Mouse (Mus musculus): Measurements from ENCODE around the gene Spag6. TPM values are rescaled to one million over a fixed set of nuclear protein-coding genes. Genes with fewer than 3 reads are reported as not detected.
A peak's percentile ranks its signal among the peaks of the same experiment; 100 is the strongest.

Gene Spag6
- 2.5 and 3.3 TPM in 2 replicates for polyA plus RNA-seq (2012; rRNA removed)

DNA sequence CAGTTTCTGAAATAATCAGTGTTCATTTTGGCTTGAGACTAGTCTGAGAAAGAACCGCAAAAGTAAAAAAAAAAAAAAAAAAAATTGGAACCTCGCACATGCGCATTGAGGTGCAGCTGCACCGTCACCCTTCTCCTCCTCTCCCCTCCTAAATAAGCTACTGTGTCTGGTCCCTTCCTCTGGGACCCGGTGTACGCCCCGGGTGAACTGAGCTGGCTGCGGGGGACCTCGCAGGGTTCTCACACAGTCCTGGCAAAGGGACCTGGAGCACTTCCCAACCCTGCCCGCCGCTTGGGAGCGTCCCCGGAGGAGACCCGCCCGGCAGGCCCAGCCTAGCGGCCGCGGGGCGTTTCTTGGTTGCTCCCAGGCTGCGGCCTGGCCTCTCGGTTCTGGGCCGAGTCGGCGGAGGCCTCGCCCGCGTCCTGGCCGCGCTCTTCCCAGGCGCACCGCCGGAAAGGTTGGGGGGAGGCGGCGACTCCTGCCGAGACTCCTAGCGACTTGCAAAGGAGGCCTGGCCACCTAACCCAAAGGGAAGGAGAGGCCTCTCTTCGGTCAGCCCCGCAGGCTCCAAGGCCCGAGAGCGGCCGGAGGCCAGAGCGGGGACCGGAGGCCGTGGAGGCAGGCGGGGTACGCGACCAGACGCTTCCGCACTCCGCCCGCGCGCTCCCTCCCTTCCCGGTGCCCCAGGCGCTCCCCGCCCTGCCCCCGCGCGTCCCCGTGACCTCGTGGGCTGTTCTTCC is at the start of gene Spag6:
Spag6 (plus strand) TSS at position 162 of the 740 bp plus-strand sequence.
- under 1% methylated on average over 50 of the region's 61 CpGs for WGBS
- Histone ChIP-seq H3K4me1 (ENCODE audit: control insufficient read depth, insufficient read depth, low read length) (no peaks in the 10 kb centered on the region; the same call in 1 of the 2 replicates), H3K4me3 (replicated peaks; ENCODE audit: insufficient read depth, low read depth, low read length) (peak within 1 kb of the TSS; percentile 79), H3K27ac (ENCODE audit: insufficient read depth, low read length) (peak within 1 kb of the TSS; percentile 97), H3K27me3 (ENCODE audit: control insufficient read depth, insufficient read depth, low read length) (peaks cover 8% of the 10 kb centered on the region; the same call in 1 of the 2 replicates)
- peak; percentile 82 to 91 for DNase-seq
- TF ChIP-seq POLR2A (IDR thresholded peaks at IDR 0.05; ENCODE audit: borderline replicate concordance, insufficient read depth, low read length): peak; percentile 69; the same call in 1 of the 2 replicates
- no peak for TF ChIP-seq CTCF (IDR thresholded peaks at IDR 0.05; ENCODE audit: borderline replicate concordance, insufficient read depth, low read depth, low read length)

DNA sequence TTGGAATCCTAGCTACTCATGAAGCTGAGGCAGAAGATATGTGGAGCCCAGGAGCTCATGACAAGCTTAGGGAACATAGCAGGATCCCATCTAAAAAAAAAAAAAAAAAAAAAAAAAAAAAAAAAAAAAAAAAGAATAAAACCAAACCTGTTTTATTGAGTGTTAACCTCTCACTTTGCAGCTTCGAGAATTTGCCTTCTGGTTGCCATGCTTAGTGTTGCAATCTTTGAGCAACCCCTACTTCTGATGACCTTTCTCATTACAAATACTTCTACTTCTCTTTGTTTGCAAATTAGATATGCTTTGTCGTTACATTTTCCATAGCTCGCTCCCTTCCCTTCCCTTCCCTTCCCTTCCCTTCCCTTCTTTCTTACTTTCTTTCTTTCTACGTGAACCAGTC is 45.3 kb upstream of the Spag6 start:
- H3K27ac ChIP-seq (ENCODE audit: insufficient read depth, low read length): no peak overlapping the region
- H3K4me1 ChIP-seq (ENCODE audit: control insufficient read depth, insufficient read depth, low read length): no peaks in the 10 kb centered on the region
- WGBS: 81% methylated on average over 4 of the region's 4 CpGs
- no peak overlapping the region for H3K4me3 ChIP-seq (replicated peaks; ENCODE audit: insufficient read depth, low read depth, low read length)
- DNase-seq: no peak
- no peaks in the 10 kb centered on the region for H3K27me3 ChIP-seq (ENCODE audit: control insufficient read depth, insufficient read depth, low read length)
- TF ChIP-seq POLR2A (IDR thresholded peaks at IDR 0.05; ENCODE audit: borderline replicate concordance, insufficient read depth, low read length): no peak
- no peak for TF ChIP-seq CTCF (IDR thresholded peaks at IDR 0.05; ENCODE audit: borderline replicate concordance, insufficient read depth, low read depth, low read length)

DNA sequence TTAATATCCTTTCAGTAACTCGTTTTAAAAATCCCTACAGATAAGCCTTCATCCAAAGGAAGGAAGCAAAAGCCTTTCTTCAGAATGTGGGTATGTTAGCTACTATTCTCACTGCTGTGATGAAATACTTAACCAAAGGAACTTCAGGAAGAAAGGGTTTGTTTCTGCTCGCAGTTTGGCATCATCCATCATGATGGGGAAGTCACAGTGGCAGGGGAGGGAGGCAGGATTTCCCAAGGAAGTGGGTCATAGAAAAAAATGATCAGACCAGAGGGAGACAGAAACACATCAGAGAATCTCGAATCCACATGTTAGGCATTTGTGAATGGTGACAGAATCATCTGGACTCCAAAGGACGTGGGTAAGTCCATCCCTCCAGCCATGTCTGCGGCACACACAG is 39.0 kb upstream of the Spag6 start:
- no peak overlapping the region for H3K4me3 ChIP-seq (replicated peaks; ENCODE audit: insufficient read depth, low read depth, low read length)
- no peak overlapping the region for H3K27ac ChIP-seq (ENCODE audit: insufficient read depth, low read length)
- no peaks in the 10 kb centered on the region for H3K27me3 ChIP-seq (ENCODE audit: control insufficient read depth, insufficient read depth, low read length)
- no peak for DNase-seq
- WGBS: 68% methylated on average over 5 of the region's 5 CpGs
- TF ChIP-seq POLR2A (IDR thresholded peaks at IDR 0.05; ENCODE audit: borderline replicate concordance, insufficient read depth, low read length): no peak
- TF ChIP-seq CTCF (IDR thresholded peaks at IDR 0.05; ENCODE audit: borderline replicate concordance, insufficient read depth, low read depth, low read length): no peak
- H3K4me1 ChIP-seq (ENCODE audit: control insufficient read depth, insufficient read depth, low read length): no peaks in the 10 kb centered on the region

DNA sequence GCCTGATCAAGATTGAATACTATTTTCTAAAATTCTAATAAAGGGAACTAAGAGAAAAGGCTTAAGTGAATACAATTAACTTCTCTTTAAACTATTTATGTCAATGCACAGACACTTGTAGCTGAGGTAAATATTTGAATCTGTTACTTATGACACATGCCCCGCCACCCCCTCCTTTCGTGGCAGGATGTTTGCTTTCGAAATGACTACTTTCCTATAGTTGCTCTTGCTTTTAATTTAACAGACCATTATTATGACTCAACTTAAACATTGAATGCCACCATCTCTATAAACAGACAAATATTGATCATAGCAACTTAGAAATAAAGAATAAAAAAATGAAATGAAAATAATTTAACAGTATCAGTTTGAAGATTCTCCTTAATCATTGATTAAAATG is 29.8 kb upstream of the Spag6 start:
- Histone ChIP-seq H3K27me3 (ENCODE audit: control insufficient read depth, insufficient read depth, low read length) (no peaks in the 10 kb centered on the region), H3K27ac (ENCODE audit: insufficient read depth, low read length) (no peak overlapping the region), H3K4me1 (ENCODE audit: control insufficient read depth, insufficient read depth, low read length) (no peaks in the 10 kb centered on the region), H3K4me3 (replicated peaks; ENCODE audit: insufficient read depth, low read depth, low read length) (no peak overlapping the region)
- no peak for DNase-seq
- no peak for TF ChIP-seq CTCF (IDR thresholded peaks at IDR 0.05; ENCODE audit: borderline replicate concordance, insufficient read depth, low read depth, low read length)
- TF ChIP-seq POLR2A (IDR thresholded peaks at IDR 0.05; ENCODE audit: borderline replicate concordance, insufficient read depth, low read length): no peak
- WGBS: 96% methylated on average over 3 of the region's 3 CpGs

DNA sequence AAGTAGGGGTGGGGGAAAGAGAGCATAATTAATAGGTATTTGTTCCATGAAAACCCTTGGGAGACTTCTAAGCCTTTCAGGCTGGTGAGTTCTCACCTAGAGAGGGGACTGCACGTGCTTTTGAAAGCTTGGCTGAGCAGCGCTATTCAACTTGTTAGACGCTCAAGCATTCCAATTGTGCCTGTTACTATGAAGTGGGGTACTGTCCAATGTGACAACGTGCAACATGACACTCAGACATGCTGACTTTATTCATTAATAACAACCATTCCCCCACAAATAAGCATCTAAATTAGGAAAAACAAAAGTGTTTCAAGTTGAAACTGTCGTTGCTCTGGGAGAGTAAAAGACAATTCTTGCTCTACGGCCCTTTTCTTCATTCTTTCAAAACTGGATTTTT is 22.8 kb upstream of the Spag6 start:
- TF ChIP-seq POLR2A (IDR thresholded peaks at IDR 0.05; ENCODE audit: borderline replicate concordance, insufficient read depth, low read length): no peak
- no peak for TF ChIP-seq CTCF (IDR thresholded peaks at IDR 0.05; ENCODE audit: borderline replicate concordance, insufficient read depth, low read depth, low read length)
- no peak overlapping the region for H3K4me3 ChIP-seq (replicated peaks; ENCODE audit: insufficient read depth, low read depth, low read length)
- H3K4me1 ChIP-seq (ENCODE audit: control insufficient read depth, insufficient read depth, low read length): no peaks in the 10 kb centered on the region; the same call in 1 of the 2 replicates
- no peak for DNase-seq
- H3K27me3 ChIP-seq (ENCODE audit: control insufficient read depth, insufficient read depth, low read length): no peaks in the 10 kb centered on the region
- H3K27ac ChIP-seq (ENCODE audit: insufficient read depth, low read length): no peak overlapping the region
- WGBS: 85% methylated on average over 6 of the region's 6 CpGs

DNA sequence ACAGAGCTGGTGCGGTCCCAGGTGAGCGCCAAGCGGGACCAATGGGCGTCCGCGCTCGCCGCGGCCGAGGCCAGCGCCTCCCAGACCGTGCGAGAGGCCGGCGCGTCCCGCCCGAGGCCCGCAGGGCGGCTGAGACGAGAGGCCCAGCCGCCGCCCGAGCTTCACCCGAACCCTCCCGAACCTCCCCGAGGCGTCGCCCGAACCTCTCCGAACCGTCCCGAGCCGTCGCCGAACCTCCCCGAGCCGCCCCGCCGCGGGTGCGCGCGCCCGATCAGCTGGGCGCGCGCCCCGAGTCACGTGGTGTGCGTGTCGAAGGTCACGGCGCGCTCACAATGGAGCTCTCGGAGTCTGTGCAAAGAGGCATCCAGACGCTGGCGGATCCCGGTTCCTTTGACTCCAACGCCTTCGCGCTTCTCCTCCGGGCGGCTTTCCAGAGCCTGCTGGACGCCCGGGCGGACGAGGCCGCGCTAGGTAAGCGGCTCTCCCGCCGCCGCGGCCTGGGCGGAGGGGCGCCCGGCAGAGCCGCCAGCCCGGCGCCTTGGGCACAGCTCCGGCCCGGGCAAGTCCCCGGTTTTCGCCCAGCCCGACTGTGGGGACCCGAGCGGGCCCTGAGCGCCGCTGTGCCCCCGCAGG is 21.6 kb upstream of the Spag6 start, which contains the start of gene Commd3:
Commd3 (plus strand) TSS at position 252 of the 633 bp plus-strand sequence.
- Histone ChIP-seq H3K4me1 (ENCODE audit: control insufficient read depth, insufficient read depth, low read length) (no peaks in the 10 kb centered on the region; the same call in 1 of the 2 replicates), H3K4me3 (replicated peaks; ENCODE audit: insufficient read depth, low read depth, low read length) (peak within 1 kb of the TSS; percentile 90), H3K27ac (ENCODE audit: insufficient read depth, low read length) (peak within 1 kb of the TSS; percentile 97), H3K27me3 (ENCODE audit: control insufficient read depth, insufficient read depth, low read length) (no peaks in the 10 kb centered on the region)
- WGBS: under 1% methylated on average over 91 of the region's 91 CpGs
- peak; percentile 96 to 99 for DNase-seq
- peak; percentile 57; the same call in 1 of the 2 replicates for TF ChIP-seq POLR2A (IDR thresholded peaks at IDR 0.05; ENCODE audit: borderline replicate concordance, insufficient read depth, low read length)
- no peak for TF ChIP-seq CTCF (IDR thresholded peaks at IDR 0.05; ENCODE audit: borderline replicate concordance, insufficient read depth, low read depth, low read length)

DNA sequence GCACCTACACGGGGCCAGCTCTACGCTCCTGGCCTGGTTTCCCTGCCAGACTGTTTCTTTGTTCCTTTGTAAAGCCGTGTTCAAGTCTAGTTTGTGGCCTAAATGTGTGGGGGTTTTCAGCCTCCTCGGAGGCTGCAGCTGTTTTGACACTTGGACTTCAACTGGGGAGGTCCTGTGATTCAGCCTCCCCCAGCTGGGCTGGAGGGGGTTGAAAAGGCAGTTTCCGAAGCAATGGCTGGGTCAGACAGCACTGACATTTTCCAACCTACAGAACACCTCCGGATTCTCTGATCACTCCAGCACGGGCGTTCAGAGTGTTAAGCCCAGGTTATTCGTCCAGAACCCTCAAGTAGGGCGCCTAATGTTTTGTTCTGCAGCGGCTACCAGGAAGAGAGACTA is 21.1 kb upstream of the Spag6 start:
- H3K27ac ChIP-seq (ENCODE audit: insufficient read depth, low read length): peak overlapping the region; percentile 89
- no peaks in the 10 kb centered on the region; the same call in 1 of the 2 replicates for H3K4me1 ChIP-seq (ENCODE audit: control insufficient read depth, insufficient read depth, low read length)
- WGBS: under 1% methylated on average over 11 of the region's 11 CpGs
- DNase-seq: no peak
- H3K4me3 ChIP-seq (replicated peaks; ENCODE audit: insufficient read depth, low read depth, low read length): peak overlapping the region; percentile 79
- no peak for TF ChIP-seq CTCF (IDR thresholded peaks at IDR 0.05; ENCODE audit: borderline replicate concordance, insufficient read depth, low read depth, low read length)
- no peak for TF ChIP-seq POLR2A (IDR thresholded peaks at IDR 0.05; ENCODE audit: borderline replicate concordance, insufficient read depth, low read length)
- H3K27me3 ChIP-seq (ENCODE audit: control insufficient read depth, insufficient read depth, low read length): no peaks in the 10 kb centered on the region

All from cerebellum, adult 2 months (tissue).